Mouse (Mus musculus) brown adipose tissue, adult 24 weeks (tissue): ENCODE measurements around the gene Zfp462. TPM values are rescaled to one million over a fixed set of nuclear protein-coding genes. Genes with fewer than 3 reads are reported as not detected.

ENCODE experiments used
- H3K27ac ChIP-seq: fragments of 200-500 bp; replicated peaks from 2 replicates; pipeline ENCODE4 v1.5.1; 2012; ENCODE audit warnings: low read depth, mild to moderate bottlenecking, low read length
- H3K4me1 ChIP-seq: fragments of 200-500 bp; 2 replicates; pipeline ENCODE4 v1.6.1; 2012; ENCODE audit warnings: low read length, mixed read lengths; ENCODE audit not compliant: control insufficient read depth, insufficient read depth, insufficient read length
- H3K4me3 ChIP-seq: fragments of 200-500 bp; 2 replicates; pipeline ENCODE4 v1.5.1; 2012; ENCODE audit warnings: low read depth, mild to moderate bottlenecking, low read length, moderate library complexity; ENCODE audit not compliant: insufficient read depth
- polyA plus RNA-seq: library from polyadenylated mRNA; stranded (reverse); fragments of >200 nt; gene quantifications from 2 replicates; pipeline ENCODE4 v1.2.4, GENCODE M21; 2012; ENCODE audit not compliant: missing spikeins, insufficient read depth, insufficient read length

Gene Zfp462
- polyA plus RNA-seq, 1 experiment: 2.1 TPM

GRCm38 (mm10) chr4:55033452-55033851 lies 88.6 kb downstream of the Zfp462 start:
- no peak overlapping the region for H3K27ac ChIP-seq
- no peak overlapping the region for H3K4me3 ChIP-seq
- H3K4me1 ChIP-seq: no peaks in the 10 kb centered on the region

GRCm38 (mm10) chr4:55038139-55038538 lies 93.3 kb downstream of the Zfp462 start:
- peaks cover 12% of the 10 kb centered on the region; the same call in 1 of the 2 replicates for H3K4me1 ChIP-seq
- no peak overlapping the region for H3K27ac ChIP-seq
- H3K4me3 ChIP-seq: no peak overlapping the region

- Histone ChIP-seq H3K4me1 (peaks cover 14% of the 10 kb centered on the region; the same call in 1 of the 2 replicates), H3K27ac (no peak overlapping the region), H3K4me3 (no peak overlapping the region)
Observed at GRCm38 (mm10) chr4:55040258-55040964, 95.6 kb downstream of the Zfp462 start.

- Histone ChIP-seq H3K4me3 (no peak overlapping the region), H3K4me1 (peaks cover 14% of the 10 kb centered on the region; the same call in 1 of the 2 replicates), H3K27ac (no peak overlapping the region; the same call in 1 of the 2 replicates)
Observed at GRCm38 (mm10) chr4:55041106-55041730, 96.4 kb downstream of the Zfp462 start.

- Histone ChIP-seq H3K4me1 (peaks cover 14% of the 10 kb centered on the region; the same call in 1 of the 2 replicates), H3K4me3 (no peak overlapping the region), H3K27ac (peak overlapping the region; percentile 55)
Observed at GRCm38 (mm10) chr4:55042573-55042972, 97.7 kb downstream of the Zfp462 start.

GRCm38 (mm10) chr4:55047266-55047665 lies 102.4 kb downstream of the Zfp462 start:
- Histone ChIP-seq H3K27ac (no peak overlapping the region), H3K4me3 (no peak overlapping the region), H3K4me1 (peaks cover 4% of the 10 kb centered on the region; the same call in 1 of the 2 replicates)

- Histone ChIP-seq H3K27ac (no peak overlapping the region), H3K4me3 (no peak overlapping the region), H3K4me1 (no peaks in the 10 kb centered on the region)
Observed at GRCm38 (mm10) chr4:55049938-55050610, 105.2 kb downstream of the Zfp462 start.

GRCm38 (mm10) chr4:55051345-55051744 lies 106.5 kb downstream of the Zfp462 start:
- H3K27ac ChIP-seq: no peak overlapping the region
- H3K4me3 ChIP-seq: no peak overlapping the region
- H3K4me1 ChIP-seq: no peaks in the 10 kb centered on the region

GRCm38 (mm10) chr4:55052686-55053085 lies 107.8 kb downstream of the Zfp462 start:
- H3K27ac ChIP-seq: no peak overlapping the region
- H3K4me1 ChIP-seq: no peaks in the 10 kb centered on the region; the same call in 1 of the 2 replicates
- H3K4me3 ChIP-seq: no peak overlapping the region

GRCm38 (mm10) chr4:55057666-55058455 lies 113.0 kb downstream of the Zfp462 start:
- H3K27ac ChIP-seq: no peak overlapping the region
- H3K4me1 ChIP-seq: no peaks in the 10 kb centered on the region; the same call in 1 of the 2 replicates
- no peak overlapping the region for H3K4me3 ChIP-seq

- Histone ChIP-seq H3K4me3 (no peak overlapping the region), H3K27ac (no peak overlapping the region), H3K4me1 (no peaks in the 10 kb centered on the region; the same call in 1 of the 2 replicates)
Observed at GRCm38 (mm10) chr4:55058901-55059300, 114.1 kb downstream of the Zfp462 start.

- Histone ChIP-seq H3K27ac (no peak overlapping the region), H3K4me3 (no peak overlapping the region), H3K4me1 (peaks cover 6% of the 10 kb centered on the region)
Observed at GRCm38 (mm10) chr4:55066341-55067170, 121.7 kb downstream of the Zfp462 start.

GRCm38 (mm10) chr4:55071535-55071934 lies 126.7 kb downstream of the Zfp462 start:
- no peak overlapping the region for H3K4me3 ChIP-seq
- H3K4me1 ChIP-seq: peaks cover 3% of the 10 kb centered on the region
- H3K27ac ChIP-seq: no peak overlapping the region
